Mouse (Mus musculus): ENCODE results near the gene Ercc4.

DNA sequence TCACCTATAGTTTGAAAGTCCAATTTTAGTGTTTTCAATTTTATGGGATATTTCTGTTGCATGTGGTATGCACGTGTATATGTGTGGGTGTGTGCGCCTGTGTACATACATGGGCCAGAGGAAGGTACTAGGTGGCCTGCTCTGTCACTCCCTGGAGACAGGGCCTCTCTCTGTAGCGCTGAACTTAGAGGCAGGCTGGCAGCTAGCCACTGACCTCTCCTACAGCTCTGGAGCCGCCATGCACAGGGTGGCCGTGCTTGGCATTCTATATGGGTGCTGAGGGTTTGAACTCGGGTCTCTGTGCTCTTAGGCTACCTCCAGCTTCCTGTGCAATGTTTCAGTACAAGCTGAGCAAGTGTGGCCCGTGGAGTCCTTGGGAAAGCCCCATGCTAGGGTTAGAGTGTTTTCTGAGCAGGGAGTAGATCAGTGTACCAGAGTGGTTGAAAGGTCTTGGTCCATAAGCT is 8.5 kb downstream of the Ercc4 start:
- TF ChIP-seq CTCF (IDR thresholded peaks at IDR 0.05) (no peak), EP300 (IDR thresholded peaks at IDR 0.05; ENCODE audit: insufficient read depth, low read depth, low read length) (no peak)

Data from heart, adult 2 months (tissue).